Mouse (Mus musculus) kidney, adult 2 months (tissue): ENCODE results near the gene Dact3. TPM values are rescaled to one million over a fixed set of nuclear protein-coding genes. Genes with fewer than 3 reads are reported as not detected.

Experiments
- DNase-seq: peaks from one replicate; pipeline ENCODE4 v3.0.0; 2021
- H3K27ac ChIP-seq: fragments of 200-500 bp; 2 replicates; pipeline ENCODE4 v1.5.1; 2012; ENCODE audit warnings: low read depth, low read length, control low read depth, inconsistent platforms; ENCODE audit not compliant: insufficient read depth
- H3K27me3 ChIP-seq: fragments of 200-500 bp; replicated peaks from 2 replicates; pipeline ENCODE4 v1.6.1; 2012; ENCODE audit warnings: mild to moderate bottlenecking, moderate library complexity, low read length, inconsistent platforms; ENCODE audit not compliant: control insufficient read depth, insufficient read depth
- H3K36me3 ChIP-seq: fragments of 200-500 bp; 2 replicates; pipeline ENCODE4 v1.6.1; 2012; ENCODE audit warnings: mild to moderate bottlenecking, moderate library complexity, low read length, inconsistent platforms; ENCODE audit not compliant: control insufficient read depth, insufficient read depth
- H3K4me1 ChIP-seq: fragments of 200-500 bp; 2 replicates; pipeline ENCODE4 v1.6.1; 2011; ENCODE audit warnings: low read length; ENCODE audit not compliant: control insufficient read depth, insufficient read depth
- H3K4me3 ChIP-seq: fragments of 200-500 bp; 2 replicates; pipeline ENCODE4 v1.5.1; 2011; ENCODE audit warnings: mild to moderate bottlenecking, low read depth, low read length, control low read depth; ENCODE audit not compliant: insufficient read depth
- CTCF ChIP-seq: fragments of 200-500 bp; conservative IDR thresholded peaks from 2 replicates; pipeline ENCODE4 v1.5.1; 2011; ENCODE audit warnings: low read depth, mild to moderate bottlenecking, control low read depth, low read length, moderate library complexity, mixed read lengths; ENCODE audit not compliant: insufficient read depth, insufficient read length
- POLR2A ChIP-seq: fragments of 200-500 bp; IDR thresholded peaks from one replicate; pipeline ENCODE4 v1.6.1; 2011; ENCODE audit warnings: low read depth, low read length, control low read depth
- WGBS: fragments of 180-500 bp; shearing (Covaris S2); methylation state at CpG from one replicate; pipeline ENCODE4 v1.1.7; 2018; 5-methylcytosine and 5-hydroxymethylcytosine counted together
- polyA plus RNA-seq: library from polyadenylated mRNA; depleted of rRNA; stranded (reverse); fragments of >200 nt; gene quantifications from 2 replicates; pipeline ENCODE4 v1.2.3, GENCODE M21; 2012

Dact3 gene
- polyA plus RNA-seq, 1 experiment: 5.5 TPM

DNA sequence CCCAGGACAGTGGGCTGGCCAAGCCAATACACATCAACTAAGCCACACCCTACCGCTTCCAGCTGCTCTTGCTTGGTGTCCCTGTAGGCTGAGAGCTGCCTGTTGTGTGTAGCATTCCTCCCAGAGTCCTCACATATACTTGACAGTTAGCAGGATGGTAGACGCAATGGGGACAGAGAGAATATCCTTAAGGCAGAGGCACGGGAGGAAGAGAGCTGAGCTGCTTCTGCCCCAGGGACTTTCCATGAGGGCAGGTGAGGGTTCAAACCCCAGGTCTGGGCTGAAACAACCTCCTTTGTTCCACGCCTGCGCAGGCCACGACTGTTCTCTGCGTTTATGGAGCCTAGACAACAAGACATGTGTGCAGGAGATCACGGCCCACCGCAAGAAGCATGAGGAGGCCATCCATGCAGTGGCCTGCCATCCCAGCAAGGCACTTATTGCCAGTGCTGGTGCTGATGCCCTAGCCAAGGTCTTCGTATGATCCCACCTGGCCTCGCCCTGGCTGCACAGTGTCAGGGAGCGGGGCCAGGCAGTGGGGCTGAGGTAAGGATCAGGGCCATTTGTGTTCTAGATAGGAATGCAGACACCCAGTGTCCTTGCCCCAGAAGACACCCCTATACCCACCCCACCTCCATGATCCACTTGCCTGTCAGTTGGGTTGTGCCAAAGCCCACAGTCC is 35.5 kb upstream of the Dact3 start:
- H3K27me3 ChIP-seq: no peaks in the 10 kb centered on the region
- no peak for DNase-seq
- no peak overlapping the region for H3K4me3 ChIP-seq
- TF ChIP-seq POLR2A: no peak
- no peak overlapping the region for H3K27ac ChIP-seq
- H3K36me3 ChIP-seq: no peaks in the 10 kb centered on the region
- WGBS: 93% methylated on average over 12 of the region's 12 CpGs
- H3K4me1 ChIP-seq: 0 out of 2 replicates have a peak, but pooled peaks cover 5% of the 10 kb centered on the region

DNA sequence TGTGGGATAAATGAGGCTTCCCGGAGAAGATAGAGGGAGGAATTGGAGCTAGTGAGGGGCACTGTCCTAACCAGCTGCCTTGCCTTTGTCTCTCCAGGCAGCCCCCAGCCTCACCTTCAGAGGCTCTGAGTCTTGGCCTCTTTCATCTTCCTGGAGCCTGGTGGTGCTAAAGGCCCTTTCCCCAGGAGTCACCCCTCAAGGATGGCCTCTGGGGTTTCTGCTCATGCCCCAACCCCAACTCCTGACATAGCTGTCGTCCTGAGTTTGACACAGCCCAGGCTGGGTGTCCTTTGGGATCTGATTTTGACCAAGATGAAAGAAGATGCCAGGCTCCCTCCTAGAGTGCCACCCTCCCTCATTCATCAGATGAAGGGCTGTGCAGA is 35.0 kb upstream of the Dact3 start:
- TF ChIP-seq CTCF (no peak), POLR2A (no peak)
- 0 out of 2 replicates have a peak, but pooled peaks cover 5% of the 10 kb centered on the region for H3K4me1 ChIP-seq
- H3K27ac ChIP-seq: no peak overlapping the region
- no peak for DNase-seq
- H3K27me3 ChIP-seq: no peaks in the 10 kb centered on the region
- no peak overlapping the region for H3K4me3 ChIP-seq
- no peaks in the 10 kb centered on the region for H3K36me3 ChIP-seq
- 83% methylated on average over 2 of the region's 2 CpGs for WGBS

DNA sequence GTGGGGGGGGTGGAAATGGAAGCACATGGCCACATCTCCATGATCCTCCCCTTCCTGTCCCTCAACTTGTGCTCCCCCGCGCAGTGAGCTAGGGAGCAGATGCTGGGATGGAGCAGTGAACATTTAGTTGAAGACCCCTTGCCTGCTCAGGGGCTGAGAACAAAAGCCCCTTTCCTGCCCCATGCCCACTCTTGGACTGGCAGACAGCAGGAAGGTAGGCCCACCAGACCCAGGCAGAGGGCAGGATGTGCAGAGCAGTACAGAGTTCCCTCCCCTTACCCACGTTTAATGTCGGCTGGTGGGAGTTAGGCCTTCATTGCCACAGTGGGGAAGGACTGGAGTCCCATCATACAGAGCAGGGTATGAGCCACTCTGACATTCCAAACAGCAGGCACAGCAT is 34.0 kb upstream of the Dact3 start:
- DNase-seq: no peak
- Histone ChIP-seq H3K27me3 (no peaks in the 10 kb centered on the region), H3K4me1 (0 out of 2 replicates have a peak, but pooled peaks cover 5% of the 10 kb centered on the region), H3K27ac (no peak overlapping the region), H3K36me3 (no peaks in the 10 kb centered on the region), H3K4me3 (no peak overlapping the region)
- WGBS: 70% methylated on average over 4 of the region's 4 CpGs
- TF ChIP-seq POLR2A (no peak), CTCF (no peak)

DNA sequence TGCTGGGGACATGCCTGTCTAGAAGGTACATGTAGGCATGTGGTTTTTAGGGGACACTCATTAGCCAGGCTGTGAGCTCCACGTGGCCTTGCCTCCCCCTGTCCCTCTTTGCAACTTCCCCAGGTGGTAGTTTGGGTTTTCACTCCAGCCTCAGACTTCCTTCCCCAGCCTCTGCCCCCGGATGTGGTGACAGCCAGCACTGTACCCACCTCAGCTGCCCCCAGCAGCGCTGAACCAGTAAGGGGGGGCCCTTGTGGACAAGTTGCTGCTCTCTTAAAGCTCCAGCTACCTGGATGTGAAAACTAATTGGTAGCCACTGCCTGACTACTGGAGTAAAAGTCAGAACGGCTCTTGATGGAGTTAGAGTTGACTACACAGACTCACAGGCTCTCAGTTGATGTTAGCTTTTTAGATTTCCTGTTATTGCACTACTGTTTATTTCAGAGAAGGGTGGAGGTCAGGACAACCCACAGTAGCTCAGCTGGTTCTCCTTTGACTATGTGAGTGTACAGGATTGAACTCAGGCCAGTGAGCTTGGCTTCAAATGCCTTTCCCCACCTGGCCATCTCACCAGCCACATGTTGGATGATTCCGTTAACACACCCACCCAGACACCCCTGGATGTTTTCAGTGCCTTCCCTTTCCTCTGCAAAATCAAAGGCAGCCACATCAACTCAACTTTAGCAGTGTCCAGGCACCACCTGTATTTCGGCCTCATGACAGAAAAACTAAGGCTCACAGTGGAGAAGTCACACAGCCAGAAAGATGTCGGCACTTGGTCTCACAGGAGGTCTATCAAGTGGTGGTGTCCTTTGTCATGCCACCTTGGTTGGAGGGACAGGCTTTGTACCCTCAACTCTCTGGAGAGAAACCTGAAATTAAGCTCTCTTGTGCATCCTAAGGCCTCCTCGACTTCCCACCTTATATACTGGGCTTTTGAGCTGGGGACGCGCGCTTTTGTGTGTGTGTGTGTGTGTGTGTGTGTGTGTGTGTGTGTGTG is 33.3 kb upstream of the Dact3 start:
- peak overlapping the region; percentile 83 for H3K4me3 ChIP-seq
- no peaks in the 10 kb centered on the region for H3K27me3 ChIP-seq
- no peaks in the 10 kb centered on the region for H3K36me3 ChIP-seq
- 44% methylated on average over 11 of the region's 11 CpGs for WGBS
- H3K4me1 ChIP-seq: 0 out of 2 replicates have a peak, but pooled peaks cover 5% of the 10 kb centered on the region
- TF ChIP-seq POLR2A (no peak), CTCF (no peak)
- H3K27ac ChIP-seq: peak overlapping the region; percentile 63
- DNase-seq: peak; percentile 21

DNA sequence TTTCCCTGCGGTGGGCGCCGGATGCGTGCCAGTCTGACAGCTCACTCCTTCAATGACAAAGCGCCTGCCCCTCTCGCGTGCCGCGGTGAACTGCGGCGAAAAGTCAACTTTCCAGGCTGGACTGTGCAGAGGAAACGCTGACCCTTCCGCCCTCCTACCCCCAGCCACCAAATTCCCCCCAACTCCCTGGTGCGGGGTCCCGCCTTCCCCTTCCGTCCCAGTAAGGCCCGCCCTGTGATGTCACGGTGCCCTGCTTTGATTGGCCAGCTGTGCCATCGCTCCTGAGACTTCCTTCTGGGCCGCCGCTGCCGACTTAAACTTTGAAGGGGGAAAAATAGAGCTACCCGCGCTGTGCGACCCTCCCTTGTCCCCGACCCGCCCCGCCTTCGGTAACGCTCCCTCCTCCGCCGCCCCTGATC is 32.5 kb upstream of the Dact3 start, which contains the start of gene Prkd2:
Prkd2 (plus strand) TSS at position 258 of the 419 bp plus-strand sequence.
- Histone ChIP-seq H3K4me3 (peak within 1 kb of the TSS; percentile 83), H3K27me3 (no peaks in the 10 kb centered on the region), H3K27ac (peak within 1 kb of the TSS; percentile 67), H3K36me3 (no peaks in the 10 kb centered on the region), H3K4me1 (0 out of 2 replicates have a peak, but pooled peaks cover 5% of the 10 kb centered on the region)
- peak; percentile 95 for DNase-seq
- TF ChIP-seq POLR2A (peak; percentile 52), CTCF (no peak)
- under 1% methylated on average over 32 of the region's 32 CpGs for WGBS

DNA sequence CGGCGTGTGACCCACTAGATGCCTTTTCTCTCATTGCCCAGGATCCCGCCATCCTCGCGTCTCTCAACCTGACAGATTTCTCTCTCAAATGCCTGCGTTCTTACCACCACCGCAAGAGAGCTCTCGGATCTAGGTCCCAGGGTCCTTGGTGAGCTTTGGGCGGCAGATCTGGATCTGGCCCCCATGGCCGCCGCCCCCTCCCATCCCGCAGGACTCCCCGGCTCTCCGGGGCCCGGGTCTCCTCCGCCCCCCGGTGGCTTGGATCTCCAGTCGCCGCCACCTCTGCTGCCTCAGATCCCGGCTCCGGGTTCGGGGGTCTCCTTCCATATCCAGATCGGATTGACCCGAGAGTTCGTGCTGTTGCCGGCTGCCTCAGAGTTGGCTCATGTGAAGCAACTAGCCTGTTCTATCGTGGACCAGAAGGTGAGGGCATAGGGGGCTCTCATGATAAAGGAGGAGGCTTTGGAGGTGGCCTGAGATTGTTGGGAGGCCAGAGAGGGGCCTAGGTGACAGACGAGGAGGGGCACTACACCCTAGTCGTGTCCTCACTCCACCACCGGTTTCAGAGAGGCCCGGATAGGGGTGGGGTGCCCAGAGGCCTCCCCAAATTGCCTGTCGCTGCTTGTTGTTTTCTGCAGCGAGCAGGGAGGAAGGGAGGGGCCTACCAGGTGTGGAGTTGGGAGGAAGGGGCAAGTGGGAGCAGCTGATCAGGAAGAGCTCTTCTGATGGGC is 31.5 kb upstream of the Dact3 start:
- peak overlapping the region; percentile 67 for H3K27ac ChIP-seq
- WGBS: 4% methylated on average over 33 of the region's 33 CpGs
- TF ChIP-seq CTCF (no peak), POLR2A (no peak)
- DNase-seq: peak; percentile 62
- no peaks in the 10 kb centered on the region for H3K27me3 ChIP-seq
- H3K36me3 ChIP-seq: no peaks in the 10 kb centered on the region
- H3K4me3 ChIP-seq: peak overlapping the region; percentile 83
- 0 out of 2 replicates have a peak, but pooled peaks cover 5% of the 10 kb centered on the region for H3K4me1 ChIP-seq

DNA sequence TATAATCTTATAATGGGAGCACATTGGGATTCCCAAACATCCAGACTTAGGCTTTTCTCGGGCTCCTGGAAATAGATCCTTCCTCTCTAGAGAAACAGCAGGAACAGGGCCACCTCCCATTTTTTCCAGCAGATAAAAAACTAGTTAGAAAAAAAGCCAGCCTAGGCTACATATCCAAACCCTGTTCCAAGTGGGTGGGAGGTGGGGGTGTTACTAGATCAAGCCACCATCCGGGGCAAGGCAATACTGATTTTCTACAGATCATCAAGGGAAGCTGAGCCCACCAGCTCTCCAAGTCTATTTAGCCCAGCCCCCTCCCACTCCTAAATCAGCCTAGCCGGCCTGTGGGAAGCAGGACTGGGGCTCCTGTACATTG is 30.4 kb upstream of the Dact3 start:
- H3K27me3 ChIP-seq: no peaks in the 10 kb centered on the region
- no peak for TF ChIP-seq CTCF
- no peak for TF ChIP-seq POLR2A
- H3K4me1 ChIP-seq: 0 out of 2 replicates have a peak, but pooled peaks cover 5% of the 10 kb centered on the region
- peak overlapping the region; percentile 73 for H3K27ac ChIP-seq
- H3K4me3 ChIP-seq: peak overlapping the region; percentile 83
- WGBS: 47% methylated on average over 3 of the region's 3 CpGs
- H3K36me3 ChIP-seq: no peaks in the 10 kb centered on the region
- DNase-seq: peak; percentile 50
